Mouse (Mus musculus) lung, postnatal 36 days (tissue): Measurements from ENCODE around the gene Sirt4.

Experiments used
- DNase-seq: peaks from one replicate; pipeline ENCODE4 v3.0.0; 2022; ENCODE audit warnings: mixed read lengths

Gene Sirt4

GRCm38 (mm10) chr5:115490638-115491000 is 6.1 kb upstream of the Sirt4 start:
- DNase-seq, result no peak

- DNase-seq, result peak; percentile 92
Observed at GRCm38 (mm10) chr5:115489699-115490637, 5.4 kb upstream of the Sirt4 start.

- DNase-seq, result peak; percentile 90
Observed at GRCm38 (mm10) chr5:115488841-115489698, 4.5 kb upstream of the Sirt4 start.

- no peak for DNase-seq
Observed at GRCm38 (mm10) chr5:115487942-115488580, 3.5 kb upstream of the Sirt4 start.

GRCm38 (mm10) chr5:115487353-115487752 is 2.8 kb upstream of the Sirt4 start:
- DNase-seq, result no peak

GRCm38 (mm10) chr5:115486726-115487125 is 2.2 kb upstream of the Sirt4 start:
- DNase-seq, result no peak

GRCm38 (mm10) chr5:115485489-115486205 is 1.1 kb upstream of the Sirt4 start:
- DNase-seq, result no peak

GRCm38 (mm10) chr5:115484996-115485395 is 471 bp upstream of the Sirt4 start:
- no peak for DNase-seq

- no peak for DNase-seq
Observed at GRCm38 (mm10) chr5:115483385-115483784, 1.1 kb downstream of the Sirt4 start.

GRCm38 (mm10) chr5:115482390-115483265 is 1.9 kb downstream of the Sirt4 start:
- DNase-seq, result no peak

- DNase-seq, result no peak
Observed at GRCm38 (mm10) chr5:115480101-115480500, 4.4 kb downstream of the Sirt4 start.

GRCm38 (mm10) chr5:115479561-115479960 is 5.0 kb downstream of the Sirt4 start:
- no peak for DNase-seq

- DNase-seq, result no peak
Observed at GRCm38 (mm10) chr5:115476107-115476727, 8.3 kb downstream of the Sirt4 start.

GRCm38 (mm10) chr5:115475337-115476106 is 9.0 kb downstream of the Sirt4 start:
- DNase-seq, result peak; percentile 50

GRCm38 (mm10) chr5:115474174-115474828 is 10.2 kb downstream of the Sirt4 start:
- no peak for DNase-seq

GRCm38 (mm10) chr5:115473191-115473590 is 11.3 kb downstream of the Sirt4 start:
- DNase-seq, result no peak

GRCm38 (mm10) chr5:115470766-115471531 is 13.6 kb downstream of the Sirt4 start:
- DNase-seq, result peak; percentile 77

- peak; percentile 83 for DNase-seq
Observed at GRCm38 (mm10) chr5:115469791-115470190, 14.7 kb downstream of the Sirt4 start.
